Mouse (Mus musculus): ENCODE measurements around the gene Il1b.

DNA sequence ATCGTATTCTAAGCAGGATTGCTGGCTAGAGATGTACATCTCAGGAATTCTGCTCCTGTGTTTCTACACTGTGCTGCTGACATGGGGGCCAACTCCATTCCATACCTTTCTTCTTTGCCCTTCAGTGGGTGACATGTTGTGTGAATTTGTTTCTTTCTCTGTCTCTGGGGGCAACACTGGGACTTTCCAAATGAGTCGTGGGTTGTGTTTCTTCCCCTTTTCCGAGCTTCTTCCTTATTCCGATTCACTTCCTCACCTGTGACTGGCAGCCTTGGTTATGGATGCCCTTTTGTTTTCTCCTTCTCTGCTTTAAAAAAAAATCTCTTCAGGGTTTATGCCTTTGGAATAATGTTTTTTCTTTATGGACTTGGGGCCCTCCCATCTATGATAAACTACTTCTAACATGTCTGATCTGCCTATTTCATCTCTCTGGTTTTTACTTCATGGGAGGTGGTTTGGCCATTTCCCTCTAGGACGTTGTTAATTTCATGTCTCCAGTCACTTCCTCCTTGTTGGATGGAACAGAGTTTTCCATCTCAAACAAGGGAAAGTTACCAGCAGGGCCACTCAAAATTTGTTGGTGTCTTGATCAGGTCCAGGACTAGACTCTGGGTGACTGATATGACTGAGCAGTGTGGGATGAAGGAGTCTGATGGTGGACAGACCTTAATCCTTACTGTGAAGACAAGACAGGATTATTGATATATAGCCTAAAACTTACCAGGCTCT, 10.0 kb upstream of the Il1b start:
- no peak for TF ChIP-seq CTCF (IDR thresholded peaks at IDR 0.05; ENCODE audit: low read depth)
- TF ChIP-seq EP300 (optimal IDR thresholded peaks at IDR 0.05) = no peak

Measured in stomach, postnatal 0 days (tissue).